Mouse (Mus musculus) spleen, postnatal 4 days (tissue): Measurements from ENCODE around the gene Neu1.
A peak's percentile ranks its signal among the peaks of the same experiment; 100 is the strongest.

Experiments used
- DNase-seq, 2 experiments: peaks; one replicate each; pipeline ENCODE4 v3.0.0; 2022; ENCODE audit warnings: low spot score in 2 of 2

Gene Neu1

DNA sequence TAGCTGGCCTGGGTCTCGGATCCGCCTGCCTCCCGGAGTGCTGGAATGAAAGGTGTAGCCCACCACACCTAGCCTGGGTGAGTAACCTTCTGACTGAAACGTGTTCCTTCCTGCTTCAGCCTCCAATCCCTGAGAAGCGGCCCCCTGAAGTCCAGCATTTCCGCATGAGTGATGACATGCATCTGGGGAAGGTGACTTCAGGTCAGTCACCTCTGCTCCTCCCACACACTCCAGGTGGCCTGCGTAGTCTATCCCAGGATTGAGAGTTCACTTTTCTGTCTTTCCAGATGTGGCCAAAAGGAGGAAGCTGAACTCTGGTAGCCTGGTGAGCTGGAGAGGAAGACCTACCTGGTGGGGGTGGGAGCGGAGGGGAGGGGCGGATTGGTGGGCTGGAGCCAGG is 28.2 kb upstream of the Neu1 start:
- DNase-seq = no peak

- no peak for DNase-seq
Observed at GRCm38 (mm10) chr17:34910982-34911381, 20.1 kb upstream of the Neu1 start.

DNA sequence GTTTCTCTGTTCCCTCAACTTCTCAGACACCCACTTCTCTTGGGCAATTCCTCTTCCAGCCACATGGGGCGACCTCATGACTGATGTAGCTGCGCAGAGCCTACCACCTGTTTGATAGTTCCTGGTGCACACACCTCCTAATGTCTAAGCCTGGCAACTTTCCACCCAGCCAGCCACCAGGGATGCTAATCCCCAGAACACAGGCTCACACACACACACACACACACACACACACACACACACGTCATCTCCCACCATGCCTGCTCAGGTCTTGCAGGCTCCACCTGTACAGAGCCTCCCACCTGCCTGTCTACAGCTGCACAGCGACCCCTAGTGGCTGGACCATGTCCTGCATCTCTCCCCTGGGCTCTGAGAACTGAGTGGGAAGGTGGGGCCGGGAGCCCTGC is 19.1 kb upstream of the Neu1 start:
- DNase-seq = peak; percentile 85 to 97

DNA sequence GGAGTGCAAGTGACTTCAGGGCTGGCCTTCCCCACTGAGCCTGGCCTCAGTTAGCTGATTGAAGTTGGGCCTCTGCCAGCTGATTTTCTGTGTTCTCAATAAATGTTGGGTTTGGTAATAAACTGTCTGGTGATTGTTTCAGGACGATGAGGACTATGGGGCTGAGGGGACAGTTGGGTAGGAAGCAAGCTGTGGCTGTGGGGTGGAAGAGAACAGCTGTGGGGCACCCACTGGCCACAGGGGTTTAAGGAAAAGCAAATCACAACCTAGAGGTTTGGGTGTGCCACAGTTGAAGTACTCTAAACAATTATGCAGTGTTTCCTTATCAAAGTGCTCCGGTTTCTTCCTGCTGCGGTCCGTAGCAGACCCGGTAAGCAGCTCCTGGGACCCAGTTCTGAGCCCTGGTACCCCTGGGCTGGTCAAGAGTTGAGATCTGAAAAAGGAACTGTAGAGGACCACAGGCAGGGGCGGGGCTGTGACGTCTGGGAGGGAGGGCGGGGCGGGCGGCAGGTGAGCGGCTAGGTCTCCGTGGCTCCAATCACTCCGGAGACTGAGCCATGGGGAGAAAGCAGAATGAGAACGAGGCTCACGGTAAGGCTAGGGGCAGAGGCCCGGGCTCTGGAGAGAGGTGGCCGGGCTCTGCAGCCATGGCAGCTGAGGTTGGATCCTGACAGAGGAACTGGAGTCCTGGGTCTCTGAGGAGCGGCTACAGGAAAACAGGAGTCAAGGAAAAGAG is 17.0 kb upstream of the Neu1 start, which contains the start of gene Slc44a4:
Slc44a4 (plus strand) TSS at position 537 of the 736 bp plus-strand sequence.
- no peak for DNase-seq

DNA sequence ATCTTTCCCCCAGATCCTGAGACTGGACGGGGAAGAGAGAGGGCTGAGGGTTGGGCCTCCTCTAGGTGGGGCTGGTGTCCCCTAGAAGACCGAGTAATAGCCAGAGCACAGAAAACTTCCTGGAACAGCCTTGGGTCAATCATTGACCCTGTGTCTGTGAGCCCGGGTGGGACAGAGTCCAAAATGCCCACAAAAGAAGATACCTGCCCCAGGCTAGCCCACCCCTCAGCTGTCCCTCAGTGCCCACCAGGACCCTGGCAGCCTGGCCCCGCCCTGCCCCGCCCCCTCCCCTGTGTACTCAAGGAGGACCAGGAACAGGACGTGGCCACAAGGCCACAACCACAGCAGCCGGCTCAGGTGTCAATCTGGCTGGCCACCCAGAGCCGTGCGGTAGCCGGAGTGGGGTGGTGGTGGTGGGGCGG is 15.6 kb upstream of the Neu1 start:
- no peak for DNase-seq

DNA sequence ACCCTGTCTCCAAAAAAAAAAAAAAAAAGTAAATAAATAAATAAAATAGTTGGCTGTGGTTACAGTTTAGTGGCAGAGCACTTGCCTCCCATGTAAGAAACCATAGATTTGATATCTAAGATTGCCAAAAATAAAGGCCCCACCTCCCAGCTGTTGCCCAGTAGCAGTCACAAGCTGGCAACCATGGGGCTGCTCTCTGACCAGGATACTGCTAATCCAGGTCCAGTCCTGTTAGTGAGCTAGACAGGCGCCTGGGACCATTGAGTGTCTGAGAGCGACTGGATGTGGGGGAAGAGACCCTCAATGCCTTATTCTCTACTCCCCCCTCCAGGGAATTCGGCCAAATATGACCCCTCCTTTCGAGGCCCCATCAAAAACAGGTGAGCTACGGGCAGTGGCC is 14.7 kb upstream of the Neu1 start:
- DNase-seq = no peak

GRCm38 (mm10) chr17:34917188-34917587 is 13.9 kb upstream of the Neu1 start:
- DNase-seq = no peak

- DNase-seq = no peak
Observed at GRCm38 (mm10) chr17:34922939-34923338, 8.1 kb upstream of the Neu1 start.

DNA sequence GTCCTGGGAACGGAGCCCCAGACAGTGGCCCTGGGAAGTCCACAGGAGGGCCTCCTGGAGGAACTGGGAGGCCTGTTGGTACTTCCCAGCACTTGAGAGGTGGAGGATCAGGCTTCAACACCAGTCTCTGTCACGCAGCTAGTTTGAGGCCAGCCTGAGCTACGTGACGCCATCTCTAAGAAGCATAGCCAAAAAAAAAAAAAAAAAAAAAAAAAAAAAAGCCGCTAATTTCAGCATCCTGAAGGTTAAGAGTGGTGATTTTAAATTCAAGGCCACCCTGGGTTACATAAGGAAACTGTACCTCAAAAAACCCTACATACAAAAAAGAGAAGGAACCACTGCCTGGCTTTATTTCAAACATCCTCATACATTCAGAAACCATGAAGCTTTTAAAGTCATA is 6.8 kb upstream of the Neu1 start:
- DNase-seq = no peak

DNA sequence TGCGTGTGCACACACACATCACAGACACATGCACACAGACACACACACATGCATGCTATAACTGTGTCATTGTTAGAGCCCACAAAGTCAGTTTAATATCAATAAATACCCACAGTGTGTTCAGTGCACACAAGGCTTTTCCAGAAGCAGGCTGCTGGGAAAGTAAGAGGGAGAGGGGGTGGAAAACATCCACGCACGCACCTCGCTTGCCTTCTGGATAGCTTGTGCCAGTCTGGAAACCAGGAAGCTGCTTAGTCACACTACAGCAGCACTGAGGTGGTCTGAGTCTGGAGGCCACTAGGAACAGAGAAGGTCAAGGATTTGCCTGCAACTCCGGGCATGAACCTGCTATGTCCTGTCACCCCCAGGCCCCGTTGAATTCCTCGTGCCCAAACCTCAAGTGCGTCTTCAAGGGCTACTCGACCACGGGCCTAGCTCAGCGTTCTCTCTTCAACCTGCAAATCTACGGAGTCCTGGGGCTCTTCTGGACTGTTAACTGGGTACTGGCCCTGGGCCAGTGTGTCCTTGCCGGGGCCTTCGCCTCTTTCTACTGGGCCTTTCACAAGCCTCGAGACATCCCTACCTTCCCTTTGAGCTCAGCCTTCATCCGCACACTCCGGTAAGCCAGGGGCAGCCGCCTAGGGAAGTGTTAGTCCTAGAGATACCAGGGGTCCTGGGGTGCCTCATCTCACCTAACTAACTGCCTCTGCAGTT is 3.6 kb upstream of the Neu1 start:
- DNase-seq = no peak

DNA sequence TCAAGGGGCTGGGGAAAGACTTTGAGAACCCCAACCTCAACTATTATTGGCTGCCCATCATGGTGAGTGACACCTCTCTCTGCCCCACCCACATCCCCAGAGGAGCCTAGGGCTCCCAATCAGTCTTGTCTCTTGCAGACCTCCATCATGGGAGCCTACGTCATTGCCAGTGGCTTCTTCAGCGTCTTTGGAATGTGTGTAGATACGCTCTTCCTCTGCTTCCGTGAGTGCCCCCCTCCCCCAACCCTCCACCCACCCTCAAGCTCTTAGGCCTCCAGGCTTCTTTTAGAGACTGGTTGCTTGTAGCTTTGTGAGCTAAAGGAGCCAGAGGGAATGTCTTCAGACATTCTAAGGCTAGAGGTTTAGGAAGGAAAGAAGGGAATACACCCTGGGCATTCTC is 2.2 kb upstream of the Neu1 start:
- DNase-seq = no peak

DNA sequence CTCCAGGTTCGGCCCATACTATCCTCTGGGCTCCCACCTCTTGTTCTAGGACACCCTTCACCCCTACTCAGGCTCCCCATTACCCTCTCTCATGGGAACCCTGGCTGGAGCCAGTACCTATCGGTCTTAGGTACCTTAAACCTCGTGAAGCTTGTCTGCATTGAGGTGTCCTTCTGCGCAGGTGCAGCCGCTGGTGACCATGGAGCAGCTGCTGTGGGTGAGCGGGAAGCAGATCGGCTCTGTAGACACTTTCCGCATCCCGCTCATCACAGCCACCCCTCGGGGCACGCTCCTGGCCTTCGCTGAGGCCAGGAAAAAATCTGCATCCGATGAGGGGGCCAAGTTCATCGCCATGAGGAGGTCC is 664 bp downstream of the Neu1 start:
- no peak for DNase-seq

GRCm38 (mm10) chr17:34932287-34932686 is 1.2 kb downstream of the Neu1 start:
- no peak for DNase-seq

- no peak for DNase-seq
Observed at GRCm38 (mm10) chr17:34934031-34934430, 3.0 kb downstream of the Neu1 start.

- no peak for DNase-seq
Observed at GRCm38 (mm10) chr17:34934830-34935229, 3.8 kb downstream of the Neu1 start.

DNA sequence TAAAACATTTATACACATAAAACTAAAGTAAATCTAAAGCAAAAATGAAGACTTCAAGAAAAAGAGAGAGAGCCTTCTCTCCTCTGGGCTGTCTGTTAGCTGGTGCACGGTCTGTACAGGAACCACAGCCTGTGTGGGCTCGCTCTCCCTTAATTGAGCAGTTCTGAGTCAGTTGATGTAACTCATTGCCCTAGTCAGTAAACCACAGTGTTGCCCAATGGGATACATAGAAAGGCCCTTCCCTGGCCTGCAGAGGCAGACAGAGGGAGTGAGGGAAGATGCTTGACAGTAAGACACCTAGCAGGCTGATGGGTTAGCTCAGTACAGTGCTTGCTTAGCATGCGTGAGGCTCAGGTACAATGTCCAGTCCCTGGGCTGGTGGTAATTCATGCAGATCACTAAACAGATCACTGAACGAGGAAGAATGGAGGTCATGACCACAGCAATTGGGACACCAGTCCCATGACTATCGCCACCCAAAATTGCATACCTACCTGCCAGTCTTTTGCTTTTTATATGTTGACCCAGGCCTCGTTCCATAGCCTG is 7.0 kb downstream of the Neu1 start:
- DNase-seq = no peak

GRCm38 (mm10) chr17:34941344-34942041 is 10.4 kb downstream of the Neu1 start:
- DNase-seq = no peak

- DNase-seq = no peak
Observed at GRCm38 (mm10) chr17:34943128-34943815, 12.2 kb downstream of the Neu1 start.

- DNase-seq = no peak
Observed at GRCm38 (mm10) chr17:34944362-34944761, 13.3 kb downstream of the Neu1 start.

DNA sequence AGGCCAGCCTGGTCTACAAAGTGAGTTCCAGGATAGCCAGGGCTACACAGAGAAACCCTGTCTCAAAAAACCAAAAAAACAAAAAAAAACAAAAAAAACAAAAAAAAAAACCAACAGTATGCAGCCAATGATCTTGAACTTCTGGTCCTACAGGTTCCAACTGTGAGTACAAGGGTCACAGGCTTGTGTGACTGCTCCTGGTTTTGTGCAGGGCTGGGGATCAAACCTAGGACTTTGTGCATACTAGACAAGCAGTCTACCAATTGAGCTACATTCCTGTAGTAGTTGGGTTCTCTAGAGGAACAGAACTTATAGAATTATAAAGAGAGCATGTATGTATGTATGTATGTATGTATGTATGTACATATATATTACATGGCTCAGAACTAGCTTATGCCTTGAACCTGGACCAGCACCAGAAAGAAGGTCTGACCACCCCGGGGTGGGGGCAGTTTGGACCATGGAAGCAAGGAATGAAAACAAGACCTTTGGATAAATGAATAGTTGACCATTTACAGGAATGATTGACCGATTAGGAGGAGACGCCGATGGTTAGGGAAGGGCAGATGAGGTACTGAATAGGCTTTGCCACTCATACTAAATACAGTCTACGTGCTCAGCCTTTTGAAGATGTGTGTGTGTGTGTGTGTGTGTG is 15.6 kb downstream of the Neu1 start:
- DNase-seq = no peak

GRCm38 (mm10) chr17:34947606-34948005 is 16.6 kb downstream of the Neu1 start:
- peak in 1 of 2 experiments; percentile 25 for DNase-seq
